Mouse (Mus musculus) liver, embryonic 11.5 days (tissue): Measurements from ENCODE around the gene Hist1h3e. TPM values are rescaled to one million over a fixed set of nuclear protein-coding genes. Genes with fewer than 3 reads are reported as not detected.
A peak's percentile ranks its signal among the peaks of the same experiment; 100 is the strongest.
"Not testable (repeated sequence)": the region's sequence is repeated elsewhere in the genome, so short reads cannot be mapped to it uniquely, and the experiment has no call there.

Experiments used
- ATAC-seq: fragments of 200-750 bp; cut with Nextera tagmentation; replicated peaks from 2 replicates; pipeline ENCODE4 v1.8.0; 2017; ENCODE audit warnings: moderate number of reproducible peaks, mild to moderate bottlenecking, moderate TSS enrichment, moderate library complexity; ENCODE audit not compliant: low FRiP score
- DNase-seq: peaks from one replicate; pipeline ENCODE4 v3.0.0-alpha.2; 2017; ENCODE audit warnings: low spot score
- H3K27ac ChIP-seq: fragments of 300-500 bp; sonication (generic); 2 replicates; pipeline ENCODE4 v1.5.1; 2014; ENCODE audit warnings: mild to moderate bottlenecking, low read depth, low read length, control low read depth
- H3K27me3 ChIP-seq: fragments of 300-500 bp; sonication (generic); replicated peaks from 2 replicates; pipeline ENCODE4 v1.6.1; 2014; ENCODE audit warnings: low read length, mixed read lengths; ENCODE audit not compliant: control insufficient read depth, insufficient read depth
- H3K36me3 ChIP-seq: fragments of 300-500 bp; sonication (generic); 2 replicates; pipeline ENCODE4 v1.6.1; 2014; ENCODE audit warnings: mild to moderate bottlenecking, low read length, moderate library complexity, mixed read lengths; ENCODE audit not compliant: control insufficient read depth, insufficient read depth
- H3K4me1 ChIP-seq: fragments of 300-500 bp; sonication (generic); replicated peaks from 2 replicates; pipeline ENCODE4 v1.6.1; 2014; ENCODE audit warnings: low read length, mixed read lengths; ENCODE audit not compliant: control insufficient read depth, insufficient read depth
- H3K4me2 ChIP-seq: fragments of 300-500 bp; sonication (generic); 2 replicates; pipeline ENCODE4 v1.6.1; 2014; ENCODE audit warnings: mild to moderate bottlenecking, control low read depth, moderate library complexity
- H3K4me3 ChIP-seq: fragments of 300-500 bp; sonication (generic); 2 replicates; pipeline ENCODE4 v1.5.1; 2014; ENCODE audit warnings: low read depth, low read length, control low read depth
- H3K9ac ChIP-seq: fragments of 300-500 bp; sonication (generic); 2 replicates; pipeline ENCODE4 v1.6.1; 2014; ENCODE audit warnings: low read depth, low read length, control low read depth
- H3K9me3 ChIP-seq: fragments of 300-500 bp; sonication (generic); 2 replicates; pipeline ENCODE4 v1.6.1; 2016; ENCODE audit warnings: low read length, inconsistent platforms, mixed read lengths; ENCODE audit not compliant: control insufficient read depth
- WGBS: fragments of 180-500 bp; shearing (Covaris S2); extraction: QIAGEN DNeasy Blood & Tissue Kit; methylation state at CpG from one replicate; pipeline ENCODE4 v1.1.7; 2014; 5-methylcytosine and 5-hydroxymethylcytosine counted together
- polyA plus RNA-seq: library from polyadenylated mRNA; unstranded; fragments of >200 nt; fragmentation: Nextera tagmentation; extraction: Ambion mirVana; gene quantifications from 2 replicates; pipeline ENCODE4 v1.2.1, GENCODE M21; 2014

The Hist1h3e gene
- polyA plus RNA-seq, 1 experiment from 2014 or later, result 3.5 TPM

- H3K4me1 ChIP-seq, result peaks cover 20% of the 10 kb centered on the region
Observed at GRCm38 (mm10) chr13:23577835-23578234, 15.7 kb upstream of the Hist1h3e start.

GRCm38 (mm10) chr13:23576906-23577639 is 14.9 kb upstream of the Hist1h3e start:
- H3K4me2 ChIP-seq, result peak overlapping the region; percentile 92
- peak overlapping the region; percentile 53 for H3K4me3 ChIP-seq
- DNase-seq (no peak), ATAC-seq (no peak)
- no peaks in the 10 kb centered on the region for H3K36me3 ChIP-seq
- peak overlapping the region; percentile 99 for H3K27ac ChIP-seq
- H3K4me1 ChIP-seq, result peaks cover 14% of the 10 kb centered on the region
- H3K9me3 ChIP-seq, result no peaks in the 10 kb centered on the region
- WGBS, result 43% methylated on average over 6 of the region's 6 CpGs
- peak overlapping the region; percentile 89 for H3K9ac ChIP-seq
- H3K27me3 ChIP-seq, result no peaks in the 10 kb centered on the region

More at GRCm38 (mm10) chr13:23577835-23578234, 15.7 kb upstream of the Hist1h3e start:
- ATAC-seq (no peak), DNase-seq (no peak)
- Histone ChIP-seq H3K9me3 (no peaks in the 10 kb centered on the region), H3K27ac (no peak overlapping the region), H3K9ac (no peak overlapping the region), H3K36me3 (no peaks in the 10 kb centered on the region), H3K27me3 (no peaks in the 10 kb centered on the region), H3K4me3 (no peak overlapping the region), H3K4me2 (no peak overlapping the region)
- whole genome bisulfite sequencing, result 95% methylated on average over 1 of the region's 1 CpGs

GRCm38 (mm10) chr13:23576351-23576881 is 14.2 kb upstream of the Hist1h3e start:
- Histone ChIP-seq H3K4me2 (peak overlapping the region; percentile 92), H3K9me3 (no peaks in the 10 kb centered on the region)

GRCm38 (mm10) chr13:23575864-23576313 is 13.7 kb upstream of the Hist1h3e start:
- H3K9ac ChIP-seq, result peak overlapping the region; percentile 89
- not testable (repeated sequence) for H3K9me3 ChIP-seq, ATAC-seq, DNase-seq, H3K4me1 ChIP-seq, H3K27me3 ChIP-seq, H3K36me3 ChIP-seq
- peak overlapping the region; percentile 53 for H3K4me3 ChIP-seq
- peak overlapping the region; percentile 92 for H3K4me2 ChIP-seq
- under 1% methylated on average over 9 of the region's 40 CpGs for WGBS
- H3K27ac ChIP-seq, result peak overlapping the region; percentile 99

More at GRCm38 (mm10) chr13:23576351-23576881, 14.2 kb upstream of the Hist1h3e start:
- no peak for ATAC-seq
- Histone ChIP-seq H3K27ac (peak overlapping the region; percentile 99), H3K36me3 (no peaks in the 10 kb centered on the region), H3K4me1 (peaks cover 11% of the 10 kb centered on the region), H3K27me3 (no peaks in the 10 kb centered on the region), H3K9ac (peak overlapping the region; percentile 89), H3K4me3 (peak overlapping the region; percentile 53)
- WGBS, result 6% methylated on average over 7 of the region's 7 CpGs
- DNase-seq, result peak; percentile 55

GRCm38 (mm10) chr13:23575271-23575851 is 13.2 kb upstream of the Hist1h3e start, which contains the start of gene Hist1h3d:
Gene Hist1h3d (plus strand): TSS chr13:23575763.
- peaks cover 7% of the 10 kb centered on the region for H3K4me1 ChIP-seq
- 1% methylated on average over 18 of the region's 18 CpGs for WGBS
- H3K4me3 ChIP-seq, result peak within 1 kb of the TSS; percentile 53
- H3K27me3 ChIP-seq, result no peaks in the 10 kb centered on the region
- DNase-seq (no peak), ATAC-seq (peak; percentile 50)
- H3K27ac ChIP-seq, result peak within 1 kb of the TSS; percentile 99
- peak within 1 kb of the TSS; percentile 89 for H3K9ac ChIP-seq
- peak within 1 kb of the TSS; percentile 92 for H3K4me2 ChIP-seq
- H3K9me3 ChIP-seq, result no peaks in the 10 kb centered on the region
- no peaks in the 10 kb centered on the region for H3K36me3 ChIP-seq

GRCm38 (mm10) chr13:23574546-23575170 is 12.5 kb upstream of the Hist1h3e start:
- H3K9me3 ChIP-seq, DNase-seq, H3K36me3 ChIP-seq, H3K27me3 ChIP-seq, ATAC-seq, H3K4me1 ChIP-seq: not testable (repeated sequence)
- H3K27ac ChIP-seq, result peak overlapping the region; percentile 98
- H3K9ac ChIP-seq, result peak overlapping the region; percentile 70
- peak overlapping the region; percentile 34 for H3K4me3 ChIP-seq
- WGBS, result under 1% methylated on average over 6 of the region's 39 CpGs
- peak overlapping the region; percentile 92 for H3K4me2 ChIP-seq

GRCm38 (mm10) chr13:23573898-23574524 is 11.8 kb upstream of the Hist1h3e start, which contains the start of the genes Hist1h2bf and Hist1h2ad:
Gene Hist1h2bf (minus strand): TSS chr13:23574196.
Gene Hist1h2ad (plus strand): TSS chr13:23574381.
- H3K4me1 ChIP-seq, H3K9me3 ChIP-seq, H3K36me3 ChIP-seq, H3K27me3 ChIP-seq: not testable (repeated sequence)
- DNase-seq (peak; percentile 80), ATAC-seq (peak; percentile 77)
- peak within 1 kb of the TSS; percentile 50 for H3K4me3 ChIP-seq
- peak within 1 kb of the TSS; percentile 99 for H3K27ac ChIP-seq
- WGBS, result under 1% methylated on average over 30 of the region's 42 CpGs
- H3K9ac ChIP-seq, result peak within 1 kb of the TSS; percentile 79
- peak within 1 kb of the TSS; percentile 92 for H3K4me2 ChIP-seq
